Mouse (Mus musculus) ES-Bruce4 (cell line): ENCODE measurements around the gene Tcp11l2.

Experiments
- CTCF ChIP-seq: IDR thresholded peaks from one replicate; pipeline ENCODE4 v1.8.1; 2011; ENCODE audit warnings: low read depth, low read length
- EP300 ChIP-seq: IDR thresholded peaks from 2 replicates; pipeline ENCODE4 v1.6.1; 2011; ENCODE audit warnings: low read depth, low read length; ENCODE audit not compliant: insufficient read depth
- POLR2A ChIP-seq: IDR thresholded peaks from one replicate; pipeline ENCODE4 v1.8.1; 2011; ENCODE audit warnings: low read length; ENCODE audit not compliant: insufficient read depth

DNA sequence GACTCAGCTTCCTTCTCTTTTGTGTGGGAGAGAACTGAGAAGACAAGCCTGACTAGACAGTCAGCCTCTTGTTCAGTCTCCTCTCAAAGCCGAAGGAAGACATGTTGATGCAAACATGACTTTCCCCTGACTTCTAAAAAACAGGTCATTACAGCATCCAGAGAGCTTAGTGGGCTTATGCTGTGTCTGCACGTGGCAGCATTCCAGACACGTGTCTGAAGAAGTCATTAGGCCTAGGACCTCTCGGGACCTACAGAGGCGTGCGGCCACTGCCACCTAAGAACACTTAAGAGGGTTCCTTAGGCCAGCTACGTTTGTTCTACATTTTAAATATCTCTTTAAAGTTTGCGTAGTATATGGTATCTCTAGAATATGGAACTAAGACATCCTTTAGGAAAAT, 69.5 kb downstream of the Tcp11l2 start:
- TF ChIP-seq POLR2A = no peak
- no peak for TF ChIP-seq CTCF
- no peak for TF ChIP-seq EP300
